Mouse (Mus musculus) E14TG2a.4 (cell line): ENCODE measurements around the gene Dok4.

Experiments
- CTCF ChIP-seq: conservative IDR thresholded peaks from 2 replicates; pipeline ENCODE4 v1.5.1; 2014; ENCODE audit warnings: low read length
- NANOG ChIP-seq: IDR thresholded peaks from 2 replicates; pipeline ENCODE4 v1.6.1; 2014; ENCODE audit warnings: borderline replicate concordance, low read length, mixed read lengths
- POU5F1 ChIP-seq: IDR thresholded peaks from 2 replicates; pipeline ENCODE4 v1.6.1; 2014; ENCODE audit warnings: low read length, borderline replicate concordance

GRCm38 (mm10) chr8:94916311-94916959 lies 40.3 kb upstream of the Dok4 start:
- TF ChIP-seq CTCF (no peak), POU5F1 (no peak), NANOG (no peak)
